Mouse (Mus musculus): ENCODE data around the gene Slc6a20a. TPM values are rescaled to one million over a fixed set of nuclear protein-coding genes. Genes with fewer than 3 reads are reported as not detected.
"Not testable (repeated sequence)": the region's sequence is repeated elsewhere in the genome, so short reads cannot be mapped to it uniquely, and the experiment has no call there.

Gene Slc6a20a
- polyA plus RNA-seq, 1 experiment from 2014 or later = 0.13 TPM

GRCm38 (mm10) chr9:123701822-123702221 lies 23.1 kb upstream of the Slc6a20a start:
- ATAC-seq (ENCODE audit: insufficient read depth) (no peak), DNase-seq (no peak)
- 77% methylated on average over 5 of the region's 5 CpGs for WGBS
- Histone ChIP-seq H3K9me3 (ENCODE audit: low read depth, low read length) (no peaks in the 10 kb centered on the region), H3K9ac (no peak overlapping the region), H3K4me1 (ENCODE audit: insufficient read depth) (no peaks in the 10 kb centered on the region), H3K4me3 (ENCODE audit: low read depth, low read length) (no peak overlapping the region), H3K36me3 (ENCODE audit: insufficient read depth) (peaks cover 34% of the 10 kb centered on the region; the same call in 1 of the 2 replicates), H3K4me2 (no peak overlapping the region), H3K27ac (ENCODE audit: low read depth) (no peak overlapping the region), H3K27me3 (ENCODE audit: insufficient read depth, low read length) (no peaks in the 10 kb centered on the region)
- TF ChIP-seq CTCF (IDR thresholded peaks at IDR 0.05; ENCODE audit: low read depth) = no peak

GRCm38 (mm10) chr9:123695634-123696302 lies 17.1 kb upstream of the Slc6a20a start:
- TF ChIP-seq CTCF (IDR thresholded peaks at IDR 0.05; ENCODE audit: low read depth) = no peak
- H3K27ac ChIP-seq (ENCODE audit: low read depth) = no peak overlapping the region
- H3K9me3 ChIP-seq (ENCODE audit: low read depth, low read length) = no peaks in the 10 kb centered on the region
- DNase-seq = no peak
- no peak for ATAC-seq (ENCODE audit: insufficient read depth)
- no peak overlapping the region for H3K4me3 ChIP-seq (ENCODE audit: low read depth, low read length)
- no peak overlapping the region for H3K9ac ChIP-seq
- peaks cover 15% of the 10 kb centered on the region; the same call in 1 of the 2 replicates for H3K36me3 ChIP-seq (ENCODE audit: insufficient read depth)
- no peaks in the 10 kb centered on the region for H3K27me3 ChIP-seq (ENCODE audit: insufficient read depth, low read length)
- no peaks in the 10 kb centered on the region for H3K4me1 ChIP-seq (ENCODE audit: insufficient read depth)
- H3K4me2 ChIP-seq = no peak overlapping the region
- WGBS = 91% methylated on average over 3 of the region's 3 CpGs

GRCm38 (mm10) chr9:123688227-123688626 lies 9.5 kb upstream of the Slc6a20a start:
- 56% methylated on average over 1 of the region's 1 CpGs for WGBS
- H3K9me3 ChIP-seq (ENCODE audit: low read depth, low read length) = no peaks in the 10 kb centered on the region

GRCm38 (mm10) chr9:123686206-123686605 lies 7.5 kb upstream of the Slc6a20a start:
- WGBS = 68% methylated on average over 5 of the region's 5 CpGs
- no peak for TF ChIP-seq CTCF (IDR thresholded peaks at IDR 0.05; ENCODE audit: low read depth)
- ATAC-seq (ENCODE audit: insufficient read depth) (no peak), DNase-seq (no peak)
- Histone ChIP-seq H3K9ac (no peak overlapping the region), H3K4me3 (ENCODE audit: low read depth, low read length) (no peak overlapping the region), H3K9me3 (ENCODE audit: low read depth, low read length) (no peaks in the 10 kb centered on the region), H3K36me3 (ENCODE audit: insufficient read depth) (no peaks in the 10 kb centered on the region), H3K27me3 (ENCODE audit: insufficient read depth, low read length) (no peaks in the 10 kb centered on the region), H3K4me1 (ENCODE audit: insufficient read depth) (no peaks in the 10 kb centered on the region), H3K4me2 (no peak overlapping the region), H3K27ac (ENCODE audit: low read depth) (no peak overlapping the region)

More at GRCm38 (mm10) chr9:123688227-123688626, 9.5 kb upstream of the Slc6a20a start:
- Histone ChIP-seq H3K4me3 (ENCODE audit: low read depth, low read length) (no peak overlapping the region), H3K27ac (ENCODE audit: low read depth) (no peak overlapping the region), H3K27me3 (ENCODE audit: insufficient read depth, low read length) (no peaks in the 10 kb centered on the region), H3K36me3 (ENCODE audit: insufficient read depth) (no peaks in the 10 kb centered on the region), H3K9ac (no peak overlapping the region), H3K4me2 (no peak overlapping the region), H3K4me1 (ENCODE audit: insufficient read depth) (no peaks in the 10 kb centered on the region)
- no peak for ATAC-seq (ENCODE audit: insufficient read depth)
- TF ChIP-seq CTCF (IDR thresholded peaks at IDR 0.05; ENCODE audit: low read depth) = no peak
- DNase-seq = no peak

GRCm38 (mm10) chr9:123683704-123684103 lies 5.0 kb upstream of the Slc6a20a start:
- Histone ChIP-seq H3K27ac (ENCODE audit: low read depth) (no peak overlapping the region), H3K4me1 (ENCODE audit: insufficient read depth) (no peaks in the 10 kb centered on the region), H3K4me3 (ENCODE audit: low read depth, low read length) (no peak overlapping the region), H3K27me3 (ENCODE audit: insufficient read depth, low read length) (peaks cover 20% of the 10 kb centered on the region), H3K36me3 (ENCODE audit: insufficient read depth) (no peaks in the 10 kb centered on the region), H3K9ac (no peak overlapping the region), H3K9me3 (ENCODE audit: low read depth, low read length) (no peaks in the 10 kb centered on the region), H3K4me2 (no peak overlapping the region)
- DNase-seq (no peak), ATAC-seq (ENCODE audit: insufficient read depth) (no peak)
- 56% methylated on average over 3 of the region's 3 CpGs for WGBS
- TF ChIP-seq CTCF (IDR thresholded peaks at IDR 0.05; ENCODE audit: low read depth) = no peak

- H3K4me1 ChIP-seq (ENCODE audit: insufficient read depth) = no peaks in the 10 kb centered on the region
- ATAC-seq (ENCODE audit: insufficient read depth) = no peak
- DNase-seq = no peak
- no peaks in the 10 kb centered on the region for H3K9me3 ChIP-seq (ENCODE audit: low read depth, low read length)
- TF ChIP-seq CTCF (IDR thresholded peaks at IDR 0.05; ENCODE audit: low read depth) = no peak
- no peaks in the 10 kb centered on the region for H3K36me3 ChIP-seq (ENCODE audit: insufficient read depth)
- peak overlapping the region; percentile 68 for H3K4me2 ChIP-seq
- 23% methylated on average over 2 of the region's 2 CpGs for WGBS
- H3K27ac ChIP-seq (ENCODE audit: low read depth) = no peak overlapping the region
- 0 out of 2 replicates have a peak overlapping the region, but pooled peaks have one; percentile 41 for H3K4me3 ChIP-seq (ENCODE audit: low read depth, low read length)
- H3K9ac ChIP-seq = no peak overlapping the region
- H3K27me3 ChIP-seq (ENCODE audit: insufficient read depth, low read length) = peaks cover 48% of the 10 kb centered on the region
These were observed 513 bp upstream of the Slc6a20a start for GRCm38 (mm10) chr9:123679198-123679597.

GRCm38 (mm10) chr9:123665645-123666044 lies 13.0 kb downstream of the Slc6a20a start:
- no peak overlapping the region for H3K4me3 ChIP-seq (ENCODE audit: low read depth, low read length)
- no peak overlapping the region for H3K4me2 ChIP-seq
- H3K36me3 ChIP-seq (ENCODE audit: insufficient read depth) = no peaks in the 10 kb centered on the region
- 45% methylated on average over 5 of the region's 5 CpGs for WGBS
- no peaks in the 10 kb centered on the region for H3K9me3 ChIP-seq (ENCODE audit: low read depth, low read length)
- H3K4me1 ChIP-seq (ENCODE audit: insufficient read depth) = no peaks in the 10 kb centered on the region
- TF ChIP-seq CTCF (IDR thresholded peaks at IDR 0.05; ENCODE audit: low read depth) = peak; percentile 62
- no peak overlapping the region for H3K9ac ChIP-seq
- no peak for ATAC-seq (ENCODE audit: insufficient read depth)
- H3K27me3 ChIP-seq (ENCODE audit: insufficient read depth, low read length) = no peaks in the 10 kb centered on the region
- H3K27ac ChIP-seq (ENCODE audit: low read depth) = no peak overlapping the region
- DNase-seq = peak; percentile 78

GRCm38 (mm10) chr9:123659986-123660676 lies 18.6 kb downstream of the Slc6a20a start:
- H3K4me2 ChIP-seq; H3K4me1 ChIP-seq (ENCODE audit: insufficient read depth); H3K9ac ChIP-seq; H3K4me3 ChIP-seq (ENCODE audit: low read depth, low read length); ATAC-seq (ENCODE audit: insufficient read depth); H3K36me3 ChIP-seq (ENCODE audit: insufficient read depth); H3K27ac ChIP-seq (ENCODE audit: low read depth); DNase-seq; H3K9me3 ChIP-seq (ENCODE audit: low read depth, low read length); H3K27me3 ChIP-seq (ENCODE audit: insufficient read depth, low read length): not testable (repeated sequence)
- WGBS = 82% methylated on average over 17 of the region's 18 CpGs
